Mouse (Mus musculus): ENCODE data around the gene Vmn1r231.

DNA sequence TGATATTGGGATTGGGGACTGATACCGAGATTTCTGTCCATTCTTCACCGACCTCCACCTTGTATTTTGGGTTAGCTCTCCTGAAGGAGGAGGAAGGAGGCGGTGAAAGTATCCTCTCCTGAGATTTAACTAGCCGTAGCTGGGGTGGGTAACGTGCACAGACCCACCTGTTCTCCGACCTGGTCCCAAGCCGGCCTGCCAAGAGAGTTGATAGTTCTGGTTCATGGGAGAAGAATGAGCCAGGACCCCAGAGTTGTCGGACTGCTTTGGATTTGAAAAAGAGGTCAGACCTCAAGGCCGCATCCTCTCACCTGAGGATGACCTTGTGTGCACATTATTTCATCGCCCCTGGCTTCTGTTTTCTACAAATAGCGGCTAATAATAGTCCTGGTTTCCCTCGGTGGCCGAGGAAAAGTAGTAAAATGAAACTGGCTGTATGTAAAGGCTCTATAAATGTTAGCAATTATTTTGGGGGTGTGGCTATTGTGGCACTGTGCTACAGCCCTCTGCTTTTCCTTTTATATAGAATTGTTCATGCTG is 41.2 kb upstream of the Vmn1r231 start:
- TF ChIP-seq POLR2A (IDR thresholded peaks at IDR 0.05; ENCODE audit: borderline replicate concordance, insufficient read depth, low read length) (no peak), CTCF (IDR thresholded peaks at IDR 0.05; ENCODE audit: borderline replicate concordance, insufficient read depth, low read depth, low read length) (no peak)

Data from cerebellum, adult 2 months (tissue).